Mouse (Mus musculus): ENCODE measurements around the gene Proca1. TPM values are rescaled to one million over a fixed set of nuclear protein-coding genes. Genes with fewer than 3 reads are reported as not detected.
A peak's percentile ranks its signal among the peaks of the same experiment; 100 is the strongest.

Gene Proca1
- polyA plus RNA-seq, 1 experiment: 7.6 TPM

DNA sequence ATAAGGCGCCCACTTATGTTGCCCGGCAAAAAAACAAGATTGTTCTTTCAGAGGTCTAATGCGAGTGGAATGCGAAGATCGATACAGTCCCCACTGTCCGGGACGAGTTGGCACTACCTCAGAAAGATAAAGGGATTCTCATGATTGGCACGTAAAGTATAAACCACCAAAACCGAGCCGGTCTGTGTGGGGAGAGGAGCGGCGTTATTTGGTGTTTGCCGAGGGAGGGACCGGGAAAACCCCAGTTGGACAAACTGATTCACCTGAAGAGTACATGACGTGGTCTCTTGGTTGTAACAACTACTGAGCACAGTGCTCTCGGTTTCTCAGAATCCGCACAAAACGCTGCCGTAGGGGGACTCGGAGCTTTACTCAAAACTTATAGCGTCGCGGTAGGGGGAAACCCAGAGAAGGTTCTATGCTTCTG is 16.3 kb upstream of the Proca1 start:
- Histone ChIP-seq H3K9ac (ENCODE audit: low read depth, poor library complexity, severe bottlenecking) (peak overlapping the region; percentile 89), H3K27ac (ENCODE audit: insufficient read depth, low read length) (peak overlapping the region; percentile 59), H3K9me3 (replicated peaks; ENCODE audit: control insufficient read depth, insufficient read depth, low read length, poor library complexity, severe bottlenecking) (no peaks in the 10 kb centered on the region), H3K4me3 (ENCODE audit: low read depth, low read length) (peak overlapping the region; percentile 97), H3K27me3 (ENCODE audit: control insufficient read depth, insufficient read depth, low read length, poor library complexity, severe bottlenecking) (no peaks in the 10 kb centered on the region), H3K4me1 (ENCODE audit: control insufficient read depth, insufficient read depth, low read length) (no peaks in the 10 kb centered on the region), H3K36me3 (ENCODE audit: control insufficient read depth, insufficient read depth, low read length, poor library complexity, severe bottlenecking) (peaks cover 27% of the 10 kb centered on the region)
- no peak for TF ChIP-seq CTCF (IDR thresholded peaks at IDR 0.05; ENCODE audit: low read depth, low read length)
- TF ChIP-seq EP300 (IDR thresholded peaks at IDR 0.05; ENCODE audit: insufficient read depth, low read depth, low read length): no peak
- no peak for TF ChIP-seq POLR2A (IDR thresholded peaks at IDR 0.05; ENCODE audit: insufficient read depth, low read length)

GRCm38 (mm10) chr11:78177437-78177836 is 15.8 kb upstream of the Proca1 start:
- TF ChIP-seq EP300 (IDR thresholded peaks at IDR 0.05; ENCODE audit: insufficient read depth, low read depth, low read length) (0 out of 2 replicates have a peak, but pooled peaks have one; percentile 28), POLR2A (IDR thresholded peaks at IDR 0.05; ENCODE audit: insufficient read depth, low read length) (no peak)
- H3K4me3 ChIP-seq (ENCODE audit: low read depth, low read length): peak overlapping the region; percentile 97
- no peaks in the 10 kb centered on the region for H3K27me3 ChIP-seq (ENCODE audit: control insufficient read depth, insufficient read depth, low read length, poor library complexity, severe bottlenecking)
- peaks cover 32% of the 10 kb centered on the region for H3K36me3 ChIP-seq (ENCODE audit: control insufficient read depth, insufficient read depth, low read length, poor library complexity, severe bottlenecking)
- H3K27ac ChIP-seq (ENCODE audit: insufficient read depth, low read length): peak overlapping the region; percentile 19; the same call in 1 of the 2 replicates
- no peaks in the 10 kb centered on the region for H3K4me1 ChIP-seq (ENCODE audit: control insufficient read depth, insufficient read depth, low read length)
- H3K9me3 ChIP-seq (replicated peaks; ENCODE audit: control insufficient read depth, insufficient read depth, low read length, poor library complexity, severe bottlenecking): no peaks in the 10 kb centered on the region
- H3K9ac ChIP-seq (ENCODE audit: low read depth, poor library complexity, severe bottlenecking): peak overlapping the region; percentile 89

DNA sequence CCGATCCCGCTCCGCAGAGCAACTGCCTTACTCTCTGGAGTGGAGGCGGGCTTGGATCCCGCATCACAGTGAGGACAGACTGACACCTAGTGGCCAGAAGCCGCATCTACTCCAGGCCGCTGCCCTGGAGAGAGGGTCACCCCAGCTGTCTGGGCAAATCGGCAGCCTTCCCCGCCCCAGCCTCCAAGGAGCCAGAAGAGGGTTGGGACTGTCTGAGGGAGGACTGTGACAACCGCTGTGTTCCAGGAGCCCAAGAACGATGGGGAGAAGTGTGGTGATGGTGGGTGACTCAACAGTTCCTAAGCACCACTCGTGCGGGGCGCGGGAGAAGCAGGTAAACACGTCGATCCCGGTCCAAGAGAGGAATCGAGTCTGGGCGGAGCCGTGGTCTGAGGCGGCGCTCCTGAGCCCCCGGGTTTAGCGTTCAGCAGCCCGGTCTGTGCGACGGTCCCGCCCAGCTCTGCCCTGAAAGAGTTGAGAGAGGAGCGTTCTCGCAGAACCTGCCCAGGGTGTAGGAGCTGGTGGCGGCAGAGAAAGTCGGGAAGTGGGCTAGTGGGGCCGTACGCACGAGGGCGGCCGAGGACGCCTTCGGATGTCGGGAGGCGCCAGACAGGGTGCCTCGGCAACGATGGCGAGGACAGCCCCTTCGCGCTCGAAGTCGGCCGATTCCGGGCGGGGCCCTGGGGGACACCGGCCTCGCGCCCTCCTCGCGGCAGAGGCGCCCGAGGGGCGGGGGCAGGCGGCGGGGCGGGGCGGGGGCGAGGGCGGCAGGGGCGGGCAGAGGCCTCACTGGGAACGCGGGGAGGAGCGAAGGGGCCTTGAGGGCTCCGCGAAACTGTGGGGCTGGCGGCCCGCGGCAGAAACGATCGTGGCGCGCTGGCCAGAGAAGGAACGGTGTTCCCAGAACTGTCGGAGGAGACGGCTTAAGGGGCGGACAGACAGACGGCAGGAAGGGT is 15.0 kb upstream of the Proca1 start:
- H3K4me1 ChIP-seq (ENCODE audit: control insufficient read depth, insufficient read depth, low read length): no peaks in the 10 kb centered on the region

DNA sequence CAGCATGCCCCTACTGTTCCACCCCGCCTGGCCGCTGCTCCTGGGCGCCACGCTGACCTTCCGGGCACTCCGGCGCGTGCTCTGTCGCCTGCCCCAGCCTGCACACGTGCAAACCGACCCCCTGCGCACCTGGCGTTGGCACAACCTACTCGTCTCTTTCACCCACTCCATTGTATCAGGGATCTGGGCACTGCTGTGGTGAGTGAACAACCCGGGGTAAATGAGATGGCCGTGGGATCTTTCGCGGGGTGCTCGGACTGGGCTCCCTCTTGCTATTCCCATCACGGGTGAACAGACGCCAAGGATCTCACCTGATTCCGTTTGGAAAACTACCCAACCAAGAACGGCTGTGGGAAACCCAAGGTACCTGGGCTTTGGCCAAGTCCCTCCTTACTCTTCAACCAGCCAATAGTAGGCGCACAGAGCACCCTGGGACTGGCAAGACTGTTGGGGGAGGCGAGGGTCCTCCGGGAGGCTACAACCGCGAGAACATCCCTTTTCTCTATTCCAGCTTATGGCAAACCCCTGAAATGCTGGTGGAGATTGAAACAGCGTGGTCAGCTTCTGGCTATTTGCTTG is 14.2 kb upstream of the Proca1 start:
- Histone ChIP-seq H3K36me3 (ENCODE audit: control insufficient read depth, insufficient read depth, low read length, poor library complexity, severe bottlenecking) (peaks cover 39% of the 10 kb centered on the region), H3K9ac (ENCODE audit: low read depth, poor library complexity, severe bottlenecking) (peak overlapping the region; percentile 89), H3K4me1 (ENCODE audit: control insufficient read depth, insufficient read depth, low read length) (no peaks in the 10 kb centered on the region), H3K27me3 (ENCODE audit: control insufficient read depth, insufficient read depth, low read length, poor library complexity, severe bottlenecking) (no peaks in the 10 kb centered on the region), H3K9me3 (replicated peaks; ENCODE audit: control insufficient read depth, insufficient read depth, low read length, poor library complexity, severe bottlenecking) (no peaks in the 10 kb centered on the region), H3K4me3 (ENCODE audit: low read depth, low read length) (peak overlapping the region; percentile 82), H3K27ac (ENCODE audit: insufficient read depth, low read length) (peak overlapping the region; percentile 90)
- TF ChIP-seq POLR2A (IDR thresholded peaks at IDR 0.05; ENCODE audit: insufficient read depth, low read length) (no peak), CTCF (IDR thresholded peaks at IDR 0.05; ENCODE audit: low read depth, low read length) (no peak), EP300 (IDR thresholded peaks at IDR 0.05; ENCODE audit: insufficient read depth, low read depth, low read length) (no peak)

More for the DNA sequence above, 15.0 kb upstream of the Proca1 start:
- Histone ChIP-seq H3K27me3 (ENCODE audit: control insufficient read depth, insufficient read depth, low read length, poor library complexity, severe bottlenecking) (no peaks in the 10 kb centered on the region), H3K4me3 (ENCODE audit: low read depth, low read length) (peak overlapping the region; percentile 97), H3K27ac (ENCODE audit: insufficient read depth, low read length) (peak overlapping the region; percentile 90), H3K36me3 (ENCODE audit: control insufficient read depth, insufficient read depth, low read length, poor library complexity, severe bottlenecking) (peaks cover 39% of the 10 kb centered on the region), H3K9me3 (replicated peaks; ENCODE audit: control insufficient read depth, insufficient read depth, low read length, poor library complexity, severe bottlenecking) (no peaks in the 10 kb centered on the region), H3K9ac (ENCODE audit: low read depth, poor library complexity, severe bottlenecking) (peak overlapping the region; percentile 89)
- TF ChIP-seq CTCF (IDR thresholded peaks at IDR 0.05; ENCODE audit: low read depth, low read length) (peak; percentile 91), EP300 (IDR thresholded peaks at IDR 0.05; ENCODE audit: insufficient read depth, low read depth, low read length) (peak; percentile 60; the same call in 1 of the 2 replicates), POLR2A (IDR thresholded peaks at IDR 0.05; ENCODE audit: insufficient read depth, low read length) (peak; percentile 42)

- Histone ChIP-seq H3K4me1 (ENCODE audit: control insufficient read depth, insufficient read depth, low read length) (no peaks in the 10 kb centered on the region), H3K27ac (ENCODE audit: insufficient read depth, low read length) (peak overlapping the region; percentile 90), H3K9ac (ENCODE audit: low read depth, poor library complexity, severe bottlenecking) (peak overlapping the region; percentile 89), H3K27me3 (ENCODE audit: control insufficient read depth, insufficient read depth, low read length, poor library complexity, severe bottlenecking) (no peaks in the 10 kb centered on the region), H3K4me3 (ENCODE audit: low read depth, low read length) (peak overlapping the region; percentile 82), H3K36me3 (ENCODE audit: control insufficient read depth, insufficient read depth, low read length, poor library complexity, severe bottlenecking) (peaks cover 39% of the 10 kb centered on the region), H3K9me3 (replicated peaks; ENCODE audit: control insufficient read depth, insufficient read depth, low read length, poor library complexity, severe bottlenecking) (no peaks in the 10 kb centered on the region)
- TF ChIP-seq CTCF (IDR thresholded peaks at IDR 0.05; ENCODE audit: low read depth, low read length): no peak
- TF ChIP-seq POLR2A (IDR thresholded peaks at IDR 0.05; ENCODE audit: insufficient read depth, low read length): no peak
- TF ChIP-seq EP300 (IDR thresholded peaks at IDR 0.05; ENCODE audit: insufficient read depth, low read depth, low read length): no peak
Observed at GRCm38 (mm10) chr11:78179438-78179999, 13.7 kb upstream of the Proca1 start.

All from ES-Bruce4 (cell line).